Mouse (Mus musculus) G1E (cell line): ENCODE data around the gene Atp8a1.

Source experiments
- CTCF ChIP-seq: IDR thresholded peaks from 2 replicates; pipeline ENCODE4 v1.5.1; 2012; ENCODE audit warnings: low read depth, low read length, inconsistent platforms, mixed read lengths
- GATA1 ChIP-seq: IDR thresholded peaks from 2 replicates; pipeline ENCODE4 v1.6.1; 2012; ENCODE audit warnings: borderline replicate concordance, low read length, inconsistent platforms, mixed read lengths

GRCm38 (mm10) chr5:67605951-67606350 is 241.3 kb downstream of the Atp8a1 start:
- TF ChIP-seq CTCF (no peak), GATA1 (no peak)
